Mouse (Mus musculus) forebrain, embryonic 14.5 days (tissue): ENCODE results near the gene Sgf29. TPM values are rescaled to one million over a fixed set of nuclear protein-coding genes. Genes with fewer than 3 reads are reported as not detected.

Experiments used
- ATAC-seq: fragments of 200-750 bp; cut with Nextera tagmentation; 2 replicates; pipeline ENCODE4 v1.8.0; 2017; ENCODE audit warnings: mild to moderate bottlenecking, moderate library complexity
- DNase-seq: peaks from one replicate; pipeline ENCODE4 v3.0.0-alpha.2; 2015; ENCODE audit warnings: low spot score
- H3K27ac ChIP-seq: fragments of 300-500 bp; sonication (generic); 2 replicates; pipeline ENCODE4 v1.5.1; 2014; ENCODE audit warnings: low read depth, mild to moderate bottlenecking, control low read depth, low read length, moderate library complexity
- H3K27me3 ChIP-seq: fragments of 300-500 bp; sonication (generic); replicated peaks from 2 replicates; pipeline ENCODE4 v1.6.1; 2014; ENCODE audit warnings: low read length, control low read depth, mixed read lengths; ENCODE audit not compliant: control insufficient read depth, insufficient read depth
- H3K36me3 ChIP-seq: fragments of 300-500 bp; sonication (generic); 2 replicates; pipeline ENCODE4 v1.6.1; 2014; ENCODE audit warnings: low read length, control low read depth; ENCODE audit not compliant: control insufficient read depth, insufficient read depth
- H3K4me1 ChIP-seq: fragments of 300-500 bp; sonication (generic); 2 replicates; pipeline ENCODE4 v1.6.1; 2014; ENCODE audit warnings: antibody characterized with exemption, low read length, control low read depth; ENCODE audit not compliant: control insufficient read depth, insufficient read depth
- H3K4me2 ChIP-seq: fragments of 300-500 bp; sonication (generic); 2 replicates; pipeline ENCODE4 v1.6.1; 2014; ENCODE audit warnings: mild to moderate bottlenecking, control low read depth, low read length
- H3K4me3 ChIP-seq: fragments of 300-500 bp; sonication (generic); 2 replicates; pipeline ENCODE4 v1.5.1; 2014; ENCODE audit warnings: low read depth, low read length, control low read depth
- H3K9ac ChIP-seq: fragments of 300-500 bp; sonication (generic); 2 replicates; pipeline ENCODE4 v1.6.1; 2014; ENCODE audit warnings: mild to moderate bottlenecking, low read length, control low read depth, moderate library complexity
- H3K9me3 ChIP-seq: fragments of 300-500 bp; sonication (generic); replicated peaks from 2 replicates; pipeline ENCODE4 v1.6.1; 2016; ENCODE audit warnings: low read length, control low read depth, mixed read lengths; ENCODE audit not compliant: control insufficient read depth
- WGBS: fragments of 180-500 bp; shearing (Covaris S2); extraction: QIAGEN DNeasy Blood & Tissue Kit; methylation state at CpG from one replicate; pipeline ENCODE4 v1.1.7; 2014; 5-methylcytosine and 5-hydroxymethylcytosine counted together
- polyA plus RNA-seq: library from polyadenylated mRNA; unstranded; fragments of >200 nt; fragmentation: Nextera tagmentation; extraction: Ambion mirVana; gene quantifications from 2 replicates; pipeline ENCODE4 v1.2.1, GENCODE M21; 2014

The Sgf29 gene
- polyA plus RNA-seq, 1 experiment from 2014 or later = 66.1 TPM

DNA sequence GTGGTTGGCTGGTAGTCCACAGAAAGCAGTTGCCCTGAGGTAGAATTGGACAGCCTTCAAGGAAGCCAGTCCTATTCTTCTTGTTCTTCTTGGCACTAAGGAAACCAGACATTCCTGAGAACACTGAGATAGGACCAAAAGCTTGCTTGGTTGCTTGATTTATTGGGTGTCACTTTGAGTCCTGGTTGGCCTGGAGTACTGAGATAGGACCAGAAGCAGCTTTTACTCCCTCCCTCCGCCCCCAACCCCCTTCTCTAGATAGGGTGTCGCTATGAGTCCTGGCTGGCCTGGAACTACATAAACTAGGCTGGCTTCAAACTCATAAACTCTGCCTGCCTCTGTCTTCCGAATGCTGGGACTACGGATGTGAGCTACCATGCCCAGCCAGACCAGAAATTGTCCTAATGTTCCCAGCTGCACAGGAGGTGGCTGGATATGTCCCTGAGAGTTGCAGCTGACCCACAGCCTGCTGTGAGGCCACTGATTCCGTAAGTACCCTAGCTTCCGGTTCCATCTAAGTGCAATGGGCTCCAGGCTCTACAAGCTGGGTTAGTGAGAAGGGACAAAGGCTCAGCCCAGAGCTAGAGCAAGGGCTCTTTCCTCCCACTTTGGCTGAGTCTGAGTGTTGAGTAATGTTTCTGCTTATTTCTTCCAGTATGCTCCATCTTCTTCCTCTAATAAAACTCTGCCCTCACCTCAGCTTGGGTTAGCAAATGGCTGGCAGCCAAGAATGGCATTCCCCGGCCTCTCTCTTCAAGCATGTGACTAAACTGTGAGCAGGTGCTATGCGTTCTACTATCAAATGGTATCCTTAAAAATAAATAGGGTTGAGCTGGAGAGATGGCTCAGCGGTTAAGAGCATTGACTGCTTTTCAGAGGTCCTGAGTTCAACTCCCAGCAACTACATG lies 27.4 kb upstream of the Sgf29 start:
- H3K9me3 ChIP-seq = no peaks in the 10 kb centered on the region
- H3K4me2 ChIP-seq = no peak overlapping the region
- ATAC-seq (no peak), DNase-seq (no peak)
- no peaks in the 10 kb centered on the region for H3K4me1 ChIP-seq
- H3K27ac ChIP-seq = no peak overlapping the region
- no peak overlapping the region for H3K9ac ChIP-seq
- no peak overlapping the region for H3K4me3 ChIP-seq
- 83% methylated on average over 9 of the region's 9 CpGs for WGBS
- no peaks in the 10 kb centered on the region for H3K36me3 ChIP-seq
- H3K27me3 ChIP-seq = no peaks in the 10 kb centered on the region

DNA sequence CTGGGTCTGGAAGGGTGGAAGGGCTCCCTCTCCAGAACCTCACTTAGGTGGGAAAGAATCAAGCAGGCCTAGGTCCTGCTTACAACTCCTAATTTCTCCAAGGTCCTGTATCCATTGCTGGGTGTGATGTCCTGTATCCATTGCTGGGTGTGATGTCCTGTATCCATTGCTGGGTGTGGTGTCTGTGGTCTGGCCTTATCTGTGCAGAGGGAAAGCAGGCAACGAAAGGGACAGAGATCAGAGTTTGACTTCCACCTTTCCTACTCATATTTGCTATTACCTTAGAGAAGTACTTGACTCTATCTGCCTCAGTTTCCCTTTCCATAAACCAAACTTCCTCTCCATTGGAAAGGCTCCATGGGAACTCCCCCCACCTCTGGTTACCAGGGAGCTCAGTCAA lies 25.7 kb upstream of the Sgf29 start:
- no peak overlapping the region for H3K9ac ChIP-seq
- no peaks in the 10 kb centered on the region for H3K36me3 ChIP-seq
- no peaks in the 10 kb centered on the region for H3K27me3 ChIP-seq
- H3K4me1 ChIP-seq = no peaks in the 10 kb centered on the region
- no peak overlapping the region for H3K4me2 ChIP-seq
- H3K4me3 ChIP-seq = no peak overlapping the region
- H3K9me3 ChIP-seq = no peaks in the 10 kb centered on the region
- H3K27ac ChIP-seq = no peak overlapping the region
- ATAC-seq (no peak), DNase-seq (no peak)
- WGBS = 88% methylated on average over 1 of the region's 1 CpGs

DNA sequence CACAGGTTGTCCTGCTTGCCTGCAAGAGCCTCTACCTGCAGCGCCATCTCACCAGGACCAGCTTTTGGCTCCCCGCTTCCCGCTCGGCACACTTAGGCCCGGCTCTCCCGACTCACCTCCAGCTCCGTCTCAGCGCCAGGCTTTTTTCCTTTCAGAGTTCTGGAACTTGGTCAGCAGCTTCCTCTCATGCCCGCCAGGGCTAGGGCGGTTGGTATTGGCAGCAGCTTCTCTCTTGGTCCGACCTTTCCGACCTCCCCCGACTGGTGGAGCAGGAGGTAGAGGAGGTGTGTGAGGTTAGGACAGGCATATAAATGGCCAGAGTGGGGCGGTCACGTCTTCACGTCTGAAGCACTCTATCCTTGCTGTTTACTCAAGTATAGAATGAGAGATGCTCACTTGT lies 24.3 kb upstream of the Sgf29 start:
- Histone ChIP-seq H3K4me3 (no peak overlapping the region), H3K36me3 (no peaks in the 10 kb centered on the region), H3K4me2 (no peak overlapping the region), H3K9ac (no peak overlapping the region), H3K9me3 (no peaks in the 10 kb centered on the region), H3K27ac (no peak overlapping the region), H3K4me1 (no peaks in the 10 kb centered on the region), H3K27me3 (no peaks in the 10 kb centered on the region)
- 77% methylated on average over 16 of the region's 16 CpGs for WGBS
- DNase-seq (no peak), ATAC-seq (no peak)

DNA sequence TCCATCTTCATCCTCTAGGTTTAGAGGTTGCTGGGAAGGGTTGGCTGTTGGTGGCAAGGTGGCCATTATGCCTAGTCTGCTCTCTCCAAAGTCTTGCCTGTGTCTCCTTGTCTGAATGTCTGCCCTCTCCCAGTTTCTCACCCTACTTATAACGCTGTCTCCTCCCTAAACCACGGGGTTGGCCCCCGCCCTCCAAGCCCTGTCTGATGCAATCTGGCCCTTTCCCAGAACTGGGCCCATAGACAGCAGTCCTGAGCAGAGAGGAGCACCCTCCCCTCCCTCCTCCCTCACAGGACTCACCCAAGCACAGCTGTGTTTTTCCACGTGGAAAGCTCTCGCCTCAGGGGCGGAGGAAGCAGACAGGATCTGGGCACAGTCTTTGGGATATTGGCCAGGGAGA lies 23.7 kb upstream of the Sgf29 start:
- H3K4me2 ChIP-seq = no peak overlapping the region
- H3K27me3 ChIP-seq = no peaks in the 10 kb centered on the region
- no peaks in the 10 kb centered on the region for H3K36me3 ChIP-seq
- 61% methylated on average over 6 of the region's 6 CpGs for WGBS
- no peak overlapping the region for H3K27ac ChIP-seq
- peak; percentile 10 for DNase-seq
- no peak for ATAC-seq
- H3K9ac ChIP-seq = no peak overlapping the region
- no peak overlapping the region for H3K4me3 ChIP-seq
- no peaks in the 10 kb centered on the region for H3K9me3 ChIP-seq
- no peaks in the 10 kb centered on the region for H3K4me1 ChIP-seq

DNA sequence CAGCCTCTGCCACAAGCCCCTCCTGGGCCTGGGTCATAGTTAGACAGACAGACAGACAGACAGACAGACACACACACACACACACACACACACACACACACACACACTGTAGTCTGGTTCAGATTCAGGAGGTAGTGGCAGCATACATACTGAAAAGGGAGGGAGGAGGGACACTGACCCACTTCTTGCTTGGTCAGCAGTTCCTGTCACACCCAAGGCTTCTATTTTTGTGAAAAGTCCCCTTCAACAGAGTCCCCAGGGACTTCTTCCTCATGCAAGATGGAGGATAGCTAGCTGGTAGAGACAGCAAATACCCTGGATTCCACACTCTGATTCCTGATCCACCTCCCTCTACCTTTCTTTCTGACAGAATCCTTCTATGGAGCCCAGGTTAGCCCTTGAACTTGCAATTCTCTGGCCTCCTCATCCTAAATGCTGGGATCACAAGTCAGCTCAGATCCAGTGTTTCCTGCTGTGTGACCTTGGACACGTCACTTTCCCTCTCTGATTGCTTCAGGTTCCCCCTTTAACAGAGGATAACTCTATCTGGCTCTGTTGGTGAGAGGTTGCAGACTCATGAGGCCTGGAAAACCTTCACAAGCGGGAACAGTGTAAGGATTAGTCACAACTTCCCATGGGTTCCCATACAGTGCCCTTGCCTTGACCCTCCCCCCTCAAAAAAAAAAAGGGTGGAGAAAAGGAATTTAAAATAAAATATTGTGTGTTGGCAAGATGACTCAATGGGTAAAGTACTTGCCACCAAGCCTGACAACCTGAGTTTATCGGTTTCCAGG lies 23.1 kb upstream of the Sgf29 start:
- H3K4me3 ChIP-seq = no peak overlapping the region
- H3K4me2 ChIP-seq = no peak overlapping the region
- no peaks in the 10 kb centered on the region for H3K36me3 ChIP-seq
- no peaks in the 10 kb centered on the region for H3K9me3 ChIP-seq
- no peaks in the 10 kb centered on the region for H3K27me3 ChIP-seq
- DNase-seq (no peak), ATAC-seq (no peak)
- whole genome bisulfite sequencing = 75% methylated on average over 3 of the region's 3 CpGs
- no peak overlapping the region for H3K27ac ChIP-seq
- H3K4me1 ChIP-seq = no peaks in the 10 kb centered on the region
- H3K9ac ChIP-seq = no peak overlapping the region

DNA sequence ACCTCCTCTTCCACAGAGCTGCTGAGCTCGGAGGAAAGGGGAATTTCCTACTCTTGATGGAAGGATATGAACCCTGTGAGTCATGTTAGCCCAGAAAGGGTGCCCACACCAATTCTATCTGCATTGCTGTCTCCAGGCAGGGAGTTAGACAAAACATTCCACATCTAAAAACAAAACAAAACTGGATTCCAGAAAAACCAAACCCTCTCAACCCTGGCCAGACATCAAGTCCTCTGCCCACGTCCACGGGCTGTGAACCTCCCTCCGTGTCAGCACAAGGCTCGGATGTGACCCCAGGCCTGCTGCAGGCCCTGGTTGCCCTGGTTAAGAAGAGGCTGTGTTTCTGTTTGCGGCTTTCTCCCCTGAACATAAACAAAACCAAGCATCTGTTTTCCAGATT lies 21.0 kb upstream of the Sgf29 start:
- ATAC-seq (no peak), DNase-seq (no peak)
- Histone ChIP-seq H3K4me2 (no peak overlapping the region), H3K27ac (no peak overlapping the region), H3K4me3 (no peak overlapping the region), H3K4me1 (no peaks in the 10 kb centered on the region), H3K9ac (no peak overlapping the region), H3K9me3 (no peaks in the 10 kb centered on the region), H3K36me3 (no peaks in the 10 kb centered on the region), H3K27me3 (no peaks in the 10 kb centered on the region)
- 81% methylated on average over 6 of the region's 6 CpGs for WGBS

DNA sequence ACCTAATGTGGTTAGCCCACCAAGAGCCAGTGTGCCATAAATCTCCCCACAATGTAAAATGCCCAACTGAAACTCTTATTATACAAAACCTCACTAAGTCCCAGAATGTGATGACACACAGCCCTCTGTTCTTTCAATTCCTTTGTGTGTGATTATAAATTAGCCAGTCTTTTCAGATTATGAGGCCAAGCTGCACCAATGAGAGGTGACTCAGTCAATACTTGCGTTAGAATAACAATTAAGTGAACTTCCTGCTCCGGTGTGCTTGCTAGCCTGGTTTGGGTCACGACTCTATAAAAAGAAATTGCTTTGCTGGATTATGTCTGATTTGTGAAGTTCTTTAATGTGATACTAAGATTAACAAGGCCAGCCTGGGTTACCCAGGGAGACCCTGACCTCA lies 19.2 kb upstream of the Sgf29 start:
- ATAC-seq (no peak), DNase-seq (no peak)
- Histone ChIP-seq H3K27ac (no peak overlapping the region), H3K27me3 (no peaks in the 10 kb centered on the region), H3K9me3 (no peaks in the 10 kb centered on the region), H3K4me3 (no peak overlapping the region), H3K4me2 (no peak overlapping the region), H3K36me3 (no peaks in the 10 kb centered on the region), H3K9ac (no peak overlapping the region), H3K4me1 (no peaks in the 10 kb centered on the region)
- 11% methylated on average over 3 of the region's 3 CpGs for WGBS

DNA sequence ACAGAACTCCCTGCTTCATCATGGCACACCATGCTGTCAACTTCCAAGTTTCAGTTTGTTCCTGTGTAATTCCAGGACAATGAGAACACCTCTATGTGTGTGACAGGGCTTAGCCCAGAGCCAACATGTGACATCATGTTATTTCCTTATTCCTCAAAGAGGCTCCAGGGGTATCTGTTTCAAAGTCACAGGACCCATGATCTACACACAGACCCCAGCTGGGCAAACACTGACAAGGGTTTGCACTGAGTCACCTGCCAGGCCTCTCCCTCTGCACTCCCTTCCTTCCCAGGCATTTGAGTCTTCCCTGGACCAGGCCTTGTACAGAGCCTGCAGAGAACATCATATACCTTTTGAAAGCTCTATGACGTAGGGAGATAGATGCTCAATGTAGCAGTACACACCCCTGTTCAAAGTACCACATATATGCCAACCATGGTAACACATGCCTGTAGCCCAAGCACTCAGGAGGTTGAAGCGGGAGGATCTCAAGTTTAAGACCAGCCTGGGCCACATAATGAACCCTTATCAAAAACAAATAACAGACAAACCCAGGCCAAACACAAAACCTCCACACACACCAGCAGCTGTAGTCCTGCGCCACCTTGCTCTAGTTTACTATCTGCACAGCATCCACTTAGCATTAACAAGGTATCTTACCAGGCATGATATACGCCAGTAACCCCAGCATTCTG lies 18.1 kb upstream of the Sgf29 start, which contains the start of gene Nupr1:
Nupr1 (minus strand) TSS at position 38 of the 695 bp plus-strand sequence.
- Histone ChIP-seq H3K27me3 (no peaks in the 10 kb centered on the region), H3K4me3 (no peak within 1 kb of the TSS), H3K4me2 (no peak within 1 kb of the TSS), H3K9me3 (no peaks in the 10 kb centered on the region), H3K4me1 (no peaks in the 10 kb centered on the region), H3K36me3 (no peaks in the 10 kb centered on the region), H3K27ac (no peak within 1 kb of the TSS), H3K9ac (no peak within 1 kb of the TSS)
- ATAC-seq (no peak), DNase-seq (no peak)
- WGBS = 98% methylated on average over 4 of the region's 4 CpGs
